Mouse (Mus musculus) megakaryocyte, embryonic 14.5 days (primary cell): Measurements from ENCODE around the gene Bcl2.

Experiments used
- FLI1 ChIP-seq: IDR thresholded peaks from 2 replicates; pipeline ENCODE4 v1.6.1; 2012; ENCODE audit warnings: low read length, inconsistent platforms, mixed read lengths
- GATA1 ChIP-seq: IDR thresholded peaks from 3 replicates; pipeline ENCODE4 v1.6.1; 2012; ENCODE audit warnings: mixed read lengths, low read length, inconsistent platforms, borderline replicate concordance

DNA sequence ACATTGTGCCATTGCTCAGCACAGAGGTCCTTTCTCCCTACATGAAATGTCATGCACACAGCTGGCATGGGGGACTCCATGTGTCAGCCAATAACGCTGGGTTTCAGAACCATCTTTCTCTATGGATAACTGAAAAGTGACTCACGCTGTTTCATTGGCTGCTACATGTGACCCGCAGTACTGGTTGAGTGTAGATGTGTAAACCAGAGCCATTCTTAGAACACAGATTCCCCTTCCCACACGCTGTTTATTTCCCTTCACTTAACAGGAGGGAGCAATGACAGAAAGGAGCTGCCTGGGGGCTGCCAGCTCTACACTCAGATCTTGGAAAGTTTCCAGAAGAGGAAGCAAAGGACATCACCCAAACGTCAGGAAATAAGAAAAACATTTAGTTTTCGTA, 143.7 kb downstream of the Bcl2 start:
- no peak for TF ChIP-seq GATA1
- no peak for TF ChIP-seq FLI1
